In genomic region chr4:119609488-119609887, GRCm38 (mm10) we compare ENCODE assay signal across 27 mouse cellular contexts. TPM values are rescaled to one million over a fixed set of nuclear protein-coding genes. Genes with fewer than 3 reads are reported as not detected.
DNase-seq lines count a peak whose midpoint lies in the region; ATAC-seq and TF ChIP-seq lines count a peak whose summit lies in the region.
"Had no signal": no experiment of that assay in that cellular context is flagged by ENCODE, and none has a peak within 500 bp of the region (broad histone marks: within the 10 kb centered on the region; RNA-seq: fewer than 3 reads in every experiment).

No protein-coding gene starts in this region.

- H3K9me3 ChIP-seq in CH12.LX (replicated peaks; ENCODE audit: low read length) = peaks cover 2% of the 10 kb centered on the region
- no peaks in the 10 kb centered on the region for H3K9me3 ChIP-seq in liver, embryonic 13.5 days (replicated peaks)
- H3K9me3 ChIP-seq in limb, embryonic 10.5 days (replicated peaks) = no peaks in the 10 kb centered on the region
- H3K9me3 ChIP-seq: embryonic facial prominence, embryonic 15.5 days; forebrain, embryonic 10.5 days; lung, embryonic 15.5 days; midbrain, embryonic 10.5 days; stomach, embryonic 15.5 days had no signal

- H3K36me3 ChIP-seq in CH12.LX (replicated peaks in 1 of 2; ENCODE audit: control insufficient read depth in 1 of 2, insufficient read depth in 1 of 2, low read length in 1 of 2) = peaks cover 0 to 34% of the 10 kb centered on the region in 2 experiments
- H3K36me3 ChIP-seq in liver, embryonic 13.5 days = 0 out of 2 replicates have a peak, but pooled peaks cover 5% of the 10 kb centered on the region
- peaks cover 21% of the 10 kb centered on the region for H3K36me3 ChIP-seq in limb, embryonic 10.5 days

- in situ Hi-C loops in CH12.LX (cut with MboI; ENCODE audit: low pct_ligation_motif_present, low pct_unique_long_range_greater_than_20kb, low sequenced_read_pairs) = no loop called here

- no peak for TF ChIP-seq POLR2A in CH12.LX (IDR thresholded peaks at IDR 0.05; ENCODE audit: low read depth, low read length)

- TF ChIP-seq EP300 in CH12.LX (IDR thresholded peaks at IDR 0.05; ENCODE audit: low read length) = peak; percentile 56

- H3K4me2 ChIP-seq in CH12.LX (ENCODE audit: insufficient read depth, low read depth, poor library complexity, severe bottlenecking) = no peak overlapping the region
- no peak overlapping the region for H3K4me2 ChIP-seq in liver, embryonic 13.5 days
- H3K4me2 ChIP-seq: embryonic facial prominence, embryonic 15.5 days; hindbrain, embryonic 14.5 days; lung, embryonic 15.5 days; neural tube, embryonic 13.5 days; stomach, embryonic 15.5 days had no signal

- peaks cover 3% of the 10 kb centered on the region for H3K79me2 ChIP-seq in CH12.LX (replicated peaks; ENCODE audit: control insufficient read depth, extremely low read depth, insufficient read depth, poor library complexity, severe bottlenecking)

- peaks cover 9 to 67% of the 10 kb centered on the region in 2 experiments for H3K4me1 ChIP-seq in CH12.LX (ENCODE audit: control insufficient read depth in 1 of 2, insufficient read depth in 2 of 2)
- H3K4me1 ChIP-seq in liver, embryonic 13.5 days (replicated peaks) = peaks cover 24% of the 10 kb centered on the region
- no peaks in the 10 kb centered on the region for H3K4me1 ChIP-seq in limb, embryonic 10.5 days
- H3K4me1 ChIP-seq: embryonic facial prominence, embryonic 15.5 days; forebrain, embryonic 10.5 days; midbrain, embryonic 10.5 days; stomach, embryonic 15.5 days had no signal

- WGBS in liver, embryonic 13.5 days (ENCODE audit: insufficient replicate concordance) = 15% methylated on average over 1 of the region's 1 CpGs
- WGBS in limb, embryonic 10.5 days = 85% methylated on average over 1 of the region's 1 CpGs

- no peaks in the 10 kb centered on the region for H3K27me3 ChIP-seq in CH12.LX (replicated peaks)
- no peaks in the 10 kb centered on the region for H3K27me3 ChIP-seq in liver, embryonic 13.5 days
- no peaks in the 10 kb centered on the region for H3K27me3 ChIP-seq in limb, embryonic 10.5 days (ENCODE audit: low read depth, poor library complexity, severe bottlenecking)
- H3K27me3 ChIP-seq: embryonic facial prominence, embryonic 15.5 days; lung, embryonic 15.5 days; neural tube, embryonic 13.5 days; Patski; stomach, embryonic 15.5 days had no signal

- peak; percentile 85 for DNase-seq in CH12.LX (ENCODE audit: extremely low read depth)
- peak; percentile 39 for DNase-seq in c-Kit-positive CD71-positive TER-119-negative erythroid progenitor cells, embryonic 14.5 days (ENCODE audit: low read depth)
- DNase-seq in liver, embryonic 13.5 days = peak; percentile 39
- DNase-seq in urinary bladder, adult 18-20 months (ENCODE audit: low spot score in 2 of 2) = no peak
- no peak for DNase-seq in right cerebral cortex, postnatal 36 days (ENCODE audit: low spot score in 2 of 2)
- DNase-seq in limb, embryonic 10.5 days (ENCODE audit: low spot score) = no peak
- DNase-seq: adrenal gland, postnatal 25 days; cerebellum, adult 9-11 months; embryo, embryonic 11 days; gastrocnemius, postnatal 14 days; layer of hippocampus, postnatal 36 days; thymus, adult 2 months had no signal

- no peak for TF ChIP-seq CTCF in CH12.LX (conservative IDR thresholded peaks at IDR 0.05 in 1 of 2, IDR thresholded peaks at IDR 0.05 in 1 of 2; ENCODE audit: low read depth in 2 of 2, low read length in 2 of 2)

- peak; percentile 91 for ATAC-seq in liver, embryonic 13.5 days (ENCODE audit: low read depth)
- peak; percentile 57 for ATAC-seq in megakaryocyte-erythroid progenitor cell, adult 5-6 weeks (replicated peaks; ENCODE audit: low FRiP score, low TSS enrichment, poor library complexity, severe bottlenecking)
- ATAC-seq: activated CD4-positive, CD25-positive, alpha-beta regulatory T cell, adult 4 months; intestine, embryonic 16.5 days; Patski had no signal

- H3K27ac ChIP-seq in CH12.LX (ENCODE audit: insufficient read depth, low read depth) = no peak overlapping the region
- H3K27ac ChIP-seq in liver, embryonic 13.5 days = no peak overlapping the region
- no peak overlapping the region for H3K27ac ChIP-seq in limb, embryonic 10.5 days
- H3K27ac ChIP-seq: embryonic facial prominence, embryonic 15.5 days; forebrain, embryonic 10.5 days; hindbrain, embryonic 14.5 days; kidney, postnatal 0 days; lung, embryonic 15.5 days; midbrain, embryonic 10.5 days; neural tube, embryonic 13.5 days; stomach, embryonic 15.5 days had no signal

- no peak overlapping the region for H3K4me3 ChIP-seq in CH12.LX (replicated peaks in 1 of 3; ENCODE audit: low read depth in 2 of 3, low read length in 2 of 3, poor library complexity in 1 of 3)
- H3K4me3 ChIP-seq in liver, embryonic 13.5 days (replicated peaks) = no peak overlapping the region
- H3K4me3 ChIP-seq in limb, embryonic 10.5 days = no peak overlapping the region
- H3K4me3 ChIP-seq: embryonic facial prominence, embryonic 15.5 days; forebrain, embryonic 10.5 days; lung, embryonic 15.5 days; midbrain, embryonic 10.5 days; neural tube, embryonic 13.5 days; stomach, embryonic 15.5 days had no signal

- TF ChIP-seq RAD21 in CH12.LX (IDR thresholded peaks at IDR 0.05; ENCODE audit: low read depth, low read length) = no peak

- dilution Hi-C loops in CH12.LX (cut with MboI; ENCODE audit: extremely low pct_ligation_motif_present, extremely low pct_unique_long_range_greater_than_20kb, low sequenced_read_pairs) = no loop called here

- no peak overlapping the region for H3K9ac ChIP-seq in CH12.LX (ENCODE audit: insufficient read depth, low read depth)
- H3K9ac ChIP-seq in liver, embryonic 13.5 days = no peak overlapping the region
- H3K9ac ChIP-seq: embryonic facial prominence, embryonic 15.5 days; hindbrain, embryonic 14.5 days; lung, embryonic 15.5 days; neural tube, embryonic 13.5 days; stomach, embryonic 15.5 days had no signal

TF ChIP-seq in CH12.LX, 34 proteins besides CTCF, POLR2A, EP300 and RAD21:
- no peak for TF ChIP-seq E2F4 (IDR thresholded peaks at IDR 0.05; ENCODE audit: insufficient replicate concordance, low read depth, low read length)
- TF ChIP-seq MAX (IDR thresholded peaks at IDR 0.05; ENCODE audit: low read length) = peak; percentile 73
- TF ChIP-seq RCOR1 (conservative IDR thresholded peaks at IDR 0.05; ENCODE audit: low read depth, low read length) = no peak
- no peak for TF ChIP-seq PAX5 (IDR thresholded peaks at IDR 0.05; ENCODE audit: low read length)
- 0 out of 2 replicates have a peak, but pooled peaks have one; percentile 12 for TF ChIP-seq MYC (IDR thresholded peaks at IDR 0.05; ENCODE audit: low read depth, low read length)
- TF ChIP-seq SMC3 (IDR thresholded peaks at IDR 0.05; ENCODE audit: low read depth, low read length) = no peak
- no peak for TF ChIP-seq JUND (conservative IDR thresholded peaks at IDR 0.05; ENCODE audit: low read depth, low read length)
- TF ChIP-seq USF1 (IDR thresholded peaks at IDR 0.05; ENCODE audit: low read depth, low read length) = peak; percentile 82
- 0 out of 2 replicates have a peak, but pooled peaks have one; percentile 35 for TF ChIP-seq IRF4 (IDR thresholded peaks at IDR 0.05; ENCODE audit: low read depth, low read length)
- no peak for TF ChIP-seq HCFC1 (IDR thresholded peaks at IDR 0.05; ENCODE audit: low read depth, low read length)
- TF ChIP-seq POLR2AphosphoS2 (IDR thresholded peaks at IDR 0.05; ENCODE audit: low read depth, low read length) = no peak
- TF ChIP-seq CHD1 (IDR thresholded peaks at IDR 0.05; ENCODE audit: low read depth, low read length) = no peak
- TF ChIP-seq ETS1 (conservative IDR thresholded peaks at IDR 0.05; ENCODE audit: low read depth, low read length) = peak; percentile 75
- TF ChIP-seq CHD2 (IDR thresholded peaks at IDR 0.05; ENCODE audit: low read length) = no peak
- no peak for TF ChIP-seq MAZ (IDR thresholded peaks at IDR 0.05; ENCODE audit: low read depth, low read length)
- TF ChIP-seq NRF1 (IDR thresholded peaks at IDR 0.05; ENCODE audit: low read depth, low read length) = no peak
- TF ChIP-seq MEF2A (IDR thresholded peaks at IDR 0.05; ENCODE audit: borderline replicate concordance, low read depth, low read length) = no peak
- TF ChIP-seq BHLHE40 (IDR thresholded peaks at IDR 0.05; ENCODE audit: low read depth, low read length) = peak; percentile 76
- TF ChIP-seq NELFE (IDR thresholded peaks at IDR 0.05; ENCODE audit: low read depth, low read length) = no peak
- no peak for TF ChIP-seq ZMIZ1 (IDR thresholded peaks at IDR 0.05; ENCODE audit: low read depth, low read length)
- no peak for TF ChIP-seq GABPA (IDR thresholded peaks at IDR 0.05; ENCODE audit: insufficient replicate concordance, low read depth, low read length)
- peak; percentile 83 for TF ChIP-seq USF2 (conservative IDR thresholded peaks at IDR 0.05; ENCODE audit: low read depth, low read length)
- no peak for TF ChIP-seq ELF1 (IDR thresholded peaks at IDR 0.05; ENCODE audit: low read depth, low read length)

RNA-seq across cellular contexts. Expression of gene Guca2a, which starts 28.0 kb away (rescaled TPM):
- not detected in 2 replicates for total RNA-seq in CH12.LX (2012; rRNA removed)
- not detected in 2 replicates for total RNA-seq in CH12.LX (2014; rRNA removed)
- polyA plus RNA-seq in CH12.LX (2012; ENCODE audit: insufficient read length, low read depth) = not detected in 2 replicates
- polyA plus RNA-seq in liver, embryonic 13.5 days (2015; fragmentation: Nextera tagmentation; extraction: Ambion mirVana) = 0.20 TPM in 1 of 2 replicates, not detected in the other
- total RNA-seq in megakaryocyte-erythroid progenitor cell, adult 5-6 weeks (2014; fragmentation: Nextera tagmentation) = not detected in 2 replicates
- total RNA-seq in megakaryocyte-erythroid progenitor cell, adult 5-6 weeks (2017) = not detected in 2 replicates
- not detected in 2 replicates for polyA plus RNA-seq in limb, embryonic 10.5 days (2016; fragmentation: Nextera tagmentation; extraction: Ambion mirVana)
- total RNA-seq: gastrocnemius, postnatal 14 days; heart, adult 8-10 months; layer of hippocampus, adult 18-20 months; layer of hippocampus, postnatal 36 days had no signal
- polyA plus RNA-seq: activated CD4-positive, CD25-positive, alpha-beta regulatory T cell, adult 4 months; embryonic facial prominence, embryonic 15.5 days; forebrain, embryonic 10.5 days; hindbrain, embryonic 14.5 days; limb, embryonic 11.5 days; lung, embryonic 15.5 days; midbrain, embryonic 10.5 days; neural tube, embryonic 13.5 days; Patski had no signal

RNA-seq across cellular contexts. Expression of gene Guca2b, which starts 49.3 kb away (rescaled TPM):
- total RNA-seq in CH12.LX (2012; rRNA removed) = 2.3 TPM in 2 replicates
- total RNA-seq in CH12.LX (2014; rRNA removed) = not detected in 2 replicates
- polyA plus RNA-seq in CH12.LX (2012; ENCODE audit: insufficient read length, low read depth) = 1.1 and 1.7 TPM in 2 replicates
- polyA plus RNA-seq in liver, embryonic 13.5 days (2015; fragmentation: Nextera tagmentation; extraction: Ambion mirVana) = not detected in 2 replicates
- not detected in 2 replicates for total RNA-seq in megakaryocyte-erythroid progenitor cell, adult 5-6 weeks (2014; fragmentation: Nextera tagmentation)
- not detected in 2 replicates for total RNA-seq in megakaryocyte-erythroid progenitor cell, adult 5-6 weeks (2017)
- not detected in 2 replicates for polyA plus RNA-seq in limb, embryonic 10.5 days (2016; fragmentation: Nextera tagmentation; extraction: Ambion mirVana)
- total RNA-seq: adrenal gland, postnatal 25 days; gastrocnemius, postnatal 14 days; layer of hippocampus, adult 18-20 months; layer of hippocampus, postnatal 36 days had no signal
- polyA plus RNA-seq: activated CD4-positive, CD25-positive, alpha-beta regulatory T cell, adult 4 months; embryonic facial prominence, embryonic 15.5 days; forebrain, embryonic 10.5 days; hindbrain, embryonic 14.5 days; limb, embryonic 11.5 days; lung, embryonic 15.5 days; midbrain, embryonic 10.5 days; neural tube, embryonic 13.5 days had no signal

Comparison
In these comparisons a context has a peak if more than half of its experiments do, and no peak if none do; other contexts are left out.
1. DNase-seq: peak in CH12.LX (single experiment), c-Kit-positive CD71-positive TER-119-negative erythroid progenitor cells, embryonic 14.5 days (single experiment) and liver, embryonic 13.5 days (single experiment); none in urinary bladder, adult 18-20 months (0 of 2), right cerebral cortex, postnatal 36 days (0 of 2) and limb, embryonic 10.5 days (single experiment).